Mouse (Mus musculus) G1E (cell line): ENCODE results near the gene Dact2. TPM values are rescaled to one million over a fixed set of nuclear protein-coding genes. Genes with fewer than 3 reads are reported as not detected.

ENCODE experiments used
- ATAC-seq: 2 replicates; pipeline ENCODE4 v1.8.0; 2016; ENCODE audit warnings: mild to moderate bottlenecking; ENCODE audit not compliant: insufficient number of reproducible peaks, poor library complexity, low FRiP score, severe bottlenecking; ENCODE audit errors: extremely low read depth
- DNase-seq: peaks from one replicate; pipeline ENCODE4 v3.0.0; 2012; ENCODE audit warnings: low spot score
- H3K27me3 ChIP-seq: 2 replicates; pipeline ENCODE4 v1.6.1; 2012; ENCODE audit warnings: mild to moderate bottlenecking, low read length, inconsistent platforms; ENCODE audit not compliant: insufficient read depth
- H3K36me3 ChIP-seq: replicated peaks from 2 replicates; pipeline ENCODE3; 2012; ENCODE audit warnings: mild to moderate bottlenecking, inconsistent platforms
- H3K4me1 ChIP-seq: 2 replicates; pipeline ENCODE4 v1.6.1; 2012; ENCODE audit warnings: low read depth, low read length, inconsistent platforms, mixed read lengths; ENCODE audit not compliant: insufficient read depth
- H3K4me3 ChIP-seq: 2 replicates; pipeline ENCODE4 v1.5.1; 2012; ENCODE audit warnings: low read depth, mild to moderate bottlenecking, inconsistent platforms, low read length, moderate library complexity, mixed read lengths
- H3K9me3 ChIP-seq: replicated peaks from 2 replicates; pipeline ENCODE4 v1.6.1; 2012; ENCODE audit warnings: inconsistent platforms
- CTCF ChIP-seq: IDR thresholded peaks from 2 replicates; pipeline ENCODE4 v1.5.1; 2012; ENCODE audit warnings: low read depth, low read length, inconsistent platforms, mixed read lengths
- GATA1 ChIP-seq: IDR thresholded peaks from 2 replicates; pipeline ENCODE4 v1.6.1; 2012; ENCODE audit warnings: borderline replicate concordance, low read length, inconsistent platforms, mixed read lengths
- GATA2 ChIP-seq: IDR thresholded peaks from 2 replicates; pipeline ENCODE4 v1.6.1; 2012; ENCODE audit warnings: low read depth, low read length, inconsistent platforms, borderline replicate concordance
- POLR2AphosphoS5 ChIP-seq: IDR thresholded peaks from 2 replicates; pipeline ENCODE4 v1.6.1; 2012; ENCODE audit warnings: low read depth, low read length, inconsistent platforms; ENCODE audit not compliant: insufficient replicate concordance
- TAL1 ChIP-seq: conservative IDR thresholded peaks from 2 replicates; pipeline ENCODE4 v1.6.1; 2012; ENCODE audit warnings: low read depth, low read length, inconsistent platforms, mixed read lengths
- polyA plus RNA-seq: library from polyadenylated mRNA; stranded (reverse); fragments of >175 nt; gene quantifications from 2 replicates; pipeline ENCODE4 v1.2.3, GENCODE M21; 2012
- total RNA-seq, 2 experiments: library from RNA; stranded (forward) in 1 of 2; stranded (reverse) in 1 of 2; fragments of 200-1000 nt in 1 of 2; fragments of >200 nt in 1 of 2; fragmentation: Nextera tagmentation in 1 of 2; gene quantifications; 2 replicates each; pipeline ENCODE4 v1.2.3; 2014 to 2017

Dact2 gene
- total and polyA plus RNA-seq, 3 experiments: not detected

DNA sequence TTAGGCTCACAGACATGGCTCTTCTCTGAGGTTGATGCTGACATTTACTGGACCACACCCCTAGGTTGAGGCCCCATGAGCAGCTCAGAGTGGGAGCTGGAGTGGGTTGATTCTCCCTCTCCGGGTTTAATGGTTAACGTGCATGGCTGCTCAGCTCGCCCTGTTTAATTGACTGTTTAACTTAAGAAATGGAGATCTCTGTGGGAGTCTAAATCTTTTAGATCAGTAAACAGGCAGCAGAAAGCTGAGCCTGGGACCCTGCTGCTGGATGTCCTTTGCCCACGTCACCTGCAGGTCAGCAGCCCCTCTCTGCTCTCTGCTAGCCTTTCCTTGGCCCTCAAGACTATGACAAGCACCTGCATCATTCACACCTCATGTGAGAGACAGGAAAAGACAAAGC, 25.6 kb downstream of the Dact2 start:
- no peaks in the 10 kb centered on the region for H3K4me1 ChIP-seq
- no peak for DNase-seq
- no peak for TF ChIP-seq POLR2AphosphoS5
- no peak for TF ChIP-seq GATA1
- no peak for TF ChIP-seq CTCF
- TF ChIP-seq GATA2: no peak
- TF ChIP-seq TAL1: no peak

DNA sequence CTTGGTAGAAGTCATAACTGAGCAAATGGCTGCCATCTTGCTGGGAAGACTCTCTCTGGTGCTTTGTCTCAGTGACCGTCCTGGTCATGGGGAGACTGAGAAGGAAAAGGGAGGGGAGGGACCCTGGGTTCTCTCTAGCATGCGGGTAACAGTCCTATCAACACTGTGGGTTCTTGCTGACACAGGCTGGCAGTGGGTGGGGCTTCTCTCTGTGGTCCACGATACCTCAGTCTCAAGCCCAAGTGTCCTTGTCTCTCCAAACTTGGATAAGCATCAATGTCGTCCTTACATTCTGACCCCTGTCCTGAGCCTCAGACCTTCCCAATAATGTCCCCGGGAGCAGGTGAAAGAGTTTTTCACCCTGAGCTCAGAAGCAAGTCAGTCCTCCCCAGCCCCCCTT, 26.1 kb downstream of the Dact2 start:
- no peaks in the 10 kb centered on the region for H3K36me3 ChIP-seq
- H3K9me3 ChIP-seq: peaks cover 2% of the 10 kb centered on the region; the same call in 1 of the 2 replicates
- H3K27me3 ChIP-seq: peaks cover 2% of the 10 kb centered on the region; the same call in 1 of the 2 replicates
- ATAC-seq: no peak
- TF ChIP-seq GATA1: no peak
- TF ChIP-seq TAL1: no peak
- no peak for TF ChIP-seq CTCF
- TF ChIP-seq POLR2AphosphoS5: no peak
- TF ChIP-seq GATA2: no peak
- DNase-seq: no peak
- H3K4me1 ChIP-seq: no peaks in the 10 kb centered on the region
- H3K4me3 ChIP-seq: no peak overlapping the region

More for the DNA sequence above, 25.6 kb downstream of the Dact2 start:
- H3K27me3 ChIP-seq: peaks cover 3% of the 10 kb centered on the region; the same call in 1 of the 2 replicates
- H3K4me3 ChIP-seq: no peak overlapping the region
- no peaks in the 10 kb centered on the region for H3K36me3 ChIP-seq
- peaks cover 2% of the 10 kb centered on the region; the same call in 1 of the 2 replicates for H3K9me3 ChIP-seq
- no peak for ATAC-seq

DNA sequence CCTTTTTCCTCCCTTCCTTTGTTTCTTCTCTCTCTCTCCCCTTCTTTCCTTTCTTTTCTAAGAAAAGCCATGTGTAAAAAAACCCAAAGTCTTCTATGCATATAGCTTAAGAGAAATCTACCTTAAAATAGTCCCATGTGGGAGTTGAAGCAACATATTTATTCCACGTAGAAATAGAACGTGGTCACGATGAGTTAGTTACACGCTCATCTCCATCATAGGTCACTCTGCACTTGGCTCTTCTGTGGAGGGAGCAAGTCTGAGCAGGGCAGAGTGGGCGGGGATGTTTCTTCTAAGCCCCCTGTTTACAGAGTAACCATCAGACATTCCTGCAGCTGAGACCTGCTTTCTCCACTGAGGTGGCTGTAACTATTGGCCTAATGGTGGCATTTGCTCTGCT, 27.1 kb downstream of the Dact2 start:
- no peak for TF ChIP-seq TAL1
- TF ChIP-seq POLR2AphosphoS5: no peak
- no peak for TF ChIP-seq GATA2
- no peak for TF ChIP-seq GATA1
- TF ChIP-seq CTCF: no peak
- DNase-seq: no peak
- H3K27me3 ChIP-seq: peaks cover 2% of the 10 kb centered on the region; the same call in 1 of the 2 replicates
- H3K4me1 ChIP-seq: 0 out of 2 replicates have a peak, but pooled peaks cover 3% of the 10 kb centered on the region
- no peak overlapping the region for H3K4me3 ChIP-seq
- peaks cover 2% of the 10 kb centered on the region; the same call in 1 of the 2 replicates for H3K9me3 ChIP-seq
- ATAC-seq: no peak
- H3K36me3 ChIP-seq: no peaks in the 10 kb centered on the region

DNA sequence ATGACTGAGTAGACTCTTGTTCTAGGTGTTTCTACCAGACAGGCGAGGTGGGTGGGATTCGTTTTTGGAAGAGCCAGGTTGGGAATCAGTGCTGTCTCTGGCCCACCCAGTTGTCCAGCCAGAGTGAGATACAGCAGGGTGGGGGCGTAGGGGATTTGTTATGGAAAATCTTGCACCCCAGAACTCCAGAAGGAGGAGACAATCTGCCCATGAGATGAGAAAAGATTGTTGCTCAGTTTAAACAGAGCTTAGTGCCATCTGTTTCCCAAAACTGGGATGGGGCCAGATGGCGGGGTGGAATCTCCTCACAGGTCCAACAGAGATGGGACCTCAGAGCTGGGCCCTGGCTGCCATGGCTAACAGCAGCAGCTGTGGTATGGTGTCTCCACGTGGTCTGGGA, 28.4 kb downstream of the Dact2 start:
- peaks cover 2% of the 10 kb centered on the region; the same call in 1 of the 2 replicates for H3K9me3 ChIP-seq
- TF ChIP-seq CTCF (no peak), POLR2AphosphoS5 (no peak), GATA1 (no peak), GATA2 (no peak)
- H3K4me1 ChIP-seq: 0 out of 2 replicates have a peak, but pooled peaks cover 5% of the 10 kb centered on the region

DNA sequence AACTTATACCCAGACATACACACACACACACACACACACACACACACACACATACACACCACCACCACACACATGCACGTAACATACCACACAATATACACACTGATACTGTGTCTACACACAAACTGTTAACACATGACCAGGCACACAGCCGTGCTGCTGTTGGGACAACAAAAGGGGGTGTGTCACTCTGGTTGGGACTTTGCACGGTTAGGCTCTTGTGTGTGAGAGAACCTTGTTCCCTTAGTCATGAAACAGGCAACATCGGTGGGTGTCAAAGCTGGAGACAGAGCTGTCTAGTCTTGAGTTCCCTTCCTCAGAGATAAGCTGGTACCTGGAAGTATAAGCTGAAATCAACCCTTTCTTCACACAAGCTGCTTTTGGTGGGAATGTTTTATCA, 29.1 kb downstream of the Dact2 start:
- 0 out of 2 replicates have a peak, but pooled peaks cover 5% of the 10 kb centered on the region for H3K4me1 ChIP-seq
- TF ChIP-seq GATA2: no peak
- no peak for TF ChIP-seq POLR2AphosphoS5
- no peak for TF ChIP-seq GATA1
- no peak for TF ChIP-seq CTCF
- TF ChIP-seq TAL1: no peak

More for the DNA sequence above, 28.4 kb downstream of the Dact2 start:
- no peak for ATAC-seq
- H3K36me3 ChIP-seq: no peaks in the 10 kb centered on the region
- DNase-seq: no peak
- peaks cover 2% of the 10 kb centered on the region; the same call in 1 of the 2 replicates for H3K27me3 ChIP-seq
- H3K4me3 ChIP-seq: no peak overlapping the region

DNA sequence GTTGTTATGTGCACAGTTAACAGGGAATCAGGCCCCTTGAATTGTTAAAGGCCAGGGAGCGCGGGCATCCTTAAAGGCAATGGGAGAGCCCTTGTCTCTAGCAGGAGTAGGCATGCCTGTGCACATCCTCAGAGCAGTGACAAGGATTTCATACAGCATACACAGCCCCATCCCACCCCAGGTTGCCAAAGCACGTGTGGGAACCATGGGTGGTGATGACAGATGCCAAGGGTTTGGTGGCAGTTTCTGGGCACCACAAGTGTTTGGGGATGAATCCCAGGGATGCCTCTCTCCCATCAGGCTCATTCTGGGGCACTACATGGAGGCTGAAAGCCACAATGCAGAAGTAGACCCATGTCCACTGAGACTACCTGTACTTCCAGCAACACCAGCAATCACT, 29.7 kb downstream of the Dact2 start:
- Histone ChIP-seq H3K4me3 (no peak overlapping the region), H3K27me3 (peaks cover 2% of the 10 kb centered on the region; the same call in 1 of the 2 replicates), H3K9me3 (peaks cover 2% of the 10 kb centered on the region; the same call in 1 of the 2 replicates), H3K36me3 (no peaks in the 10 kb centered on the region), H3K4me1 (peaks cover 5% of the 10 kb centered on the region; the same call in 1 of the 2 replicates)
- DNase-seq (no peak), ATAC-seq (no peak)
- TF ChIP-seq POLR2AphosphoS5 (no peak), GATA1 (no peak), CTCF (no peak), TAL1 (no peak), GATA2 (no peak)

More for the DNA sequence above, 29.1 kb downstream of the Dact2 start:
- ATAC-seq (no peak), DNase-seq (no peak)
- Histone ChIP-seq H3K36me3 (no peaks in the 10 kb centered on the region), H3K27me3 (peaks cover 2% of the 10 kb centered on the region; the same call in 1 of the 2 replicates), H3K9me3 (peaks cover 2% of the 10 kb centered on the region; the same call in 1 of the 2 replicates), H3K4me3 (no peak overlapping the region)
